Mouse (Mus musculus) naive thymus-derived CD4-positive, alpha-beta T cell, adult 5 months (primary cell): ENCODE measurements around the gene Olfr1453. TPM values are rescaled to one million over a fixed set of nuclear protein-coding genes. Genes with fewer than 3 reads are reported as not detected.

ENCODE experiments used
- polyA plus RNA-seq: library from polyadenylated mRNA; unstranded; fragments of 100-300 nt; shearing (Covaris generic); gene quantifications from one replicate; pipeline ENCODE4 v1.2.1, GENCODE M21; 2017

Olfr1453 gene
- not detected for polyA plus RNA-seq

DNA sequence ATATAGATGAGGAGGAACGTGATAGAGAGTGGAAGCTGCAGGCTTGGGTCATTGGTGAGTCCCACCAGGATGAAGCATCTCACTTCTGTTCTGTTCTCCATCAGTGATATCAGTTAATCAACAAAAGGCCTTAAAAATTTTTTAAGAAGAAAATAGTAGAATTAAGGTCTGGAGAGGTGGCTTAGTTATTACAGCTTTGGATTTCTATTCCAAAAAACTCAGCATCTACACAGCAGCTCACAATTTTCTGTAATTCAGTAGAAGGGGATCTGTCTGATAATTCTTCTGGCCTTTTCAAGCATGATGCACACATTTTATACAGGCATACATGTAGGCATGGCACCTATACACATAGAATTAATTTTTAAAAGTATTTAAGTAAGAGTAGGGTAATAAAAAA is at the start of gene Olfr1453:
TSS of gene Olfr1453 (minus strand) at position 101 of the 400 bp plus-strand sequence.

GRCm38 (mm10) chr19:13060310-13060709 is 32.2 kb upstream of the Olfr1453 start, which contains the start of gene Olfr1454:
Gene Olfr1454, plus strand, starts transcription at chr19:13060610.

GRCm38 (mm10) chr19:12994714-12995113 is 33.4 kb downstream of the Olfr1453 start, which contains the start of gene Olfr1451:
Gene Olfr1451, plus strand, starts transcription at chr19:12995014.

Other genes starting within 250 kb of the Olfr1453 start
- 20.9 TPM for gene Zfp91, start 232.2 kb downstream of the Olfr1453 start, polyA plus RNA-seq
- gene Lpxn, start 232.1 kb downstream of the Olfr1453 start, polyA plus RNA-seq = 66.7 TPM
- not detected for gene Gm5244, start 181.6 kb downstream of the Olfr1453 start, polyA plus RNA-seq
- 0.31 TPM for gene Olfr1444, start 171.0 kb downstream of the Olfr1453 start, polyA plus RNA-seq
- gene Olfr1445, start 144.5 kb downstream of the Olfr1453 start, polyA plus RNA-seq = not detected
- gene Olfr1446, start 134.8 kb downstream of the Olfr1453 start, polyA plus RNA-seq = 0.34 TPM
- gene Olfr1447, start 124.6 kb downstream of the Olfr1453 start, polyA plus RNA-seq = not detected
- gene Olfr1448, start 103.9 kb downstream of the Olfr1453 start, polyA plus RNA-seq = not detected
- not detected for gene Olfr1449, start 97.5 kb downstream of the Olfr1453 start, polyA plus RNA-seq
- not detected for gene Olfr1450, start 78.1 kb downstream of the Olfr1453 start, polyA plus RNA-seq
- 0.20 TPM for gene Olfr1451, start 33.3 kb downstream of the Olfr1453 start, polyA plus RNA-seq
- not detected for gene Olfr1454, start 32.3 kb upstream of the Olfr1453 start, polyA plus RNA-seq
- not detected for gene Olfr1457, start 69.6 kb upstream of the Olfr1453 start, polyA plus RNA-seq
- gene Olfr1458, start 78.4 kb upstream of the Olfr1453 start, polyA plus RNA-seq = not detected
- gene Olfr1459, start 121.2 kb upstream of the Olfr1453 start, polyA plus RNA-seq = not detected
- gene Olfr1461, start 134.7 kb upstream of the Olfr1453 start, polyA plus RNA-seq = not detected
- not detected for gene Olfr1462, start 157.4 kb upstream of the Olfr1453 start, polyA plus RNA-seq
- not detected for gene Olfr1463, start 203.0 kb upstream of the Olfr1453 start, polyA plus RNA-seq